Mouse (Mus musculus) cortical plate, adult 2 months (tissue): ENCODE measurements around the gene Acvr2a.

Experiments
- CTCF ChIP-seq: fragments of 200-500 bp; IDR thresholded peaks from 2 replicates; pipeline ENCODE4 v1.5.1; 2011; ENCODE audit warnings: mild to moderate bottlenecking, control low read depth, low read length; ENCODE audit not compliant: insufficient read depth; ENCODE audit errors: extremely low read depth
- POLR2A ChIP-seq: fragments of 200-500 bp; IDR thresholded peaks from 2 replicates; pipeline ENCODE4 v1.6.1; 2011; ENCODE audit warnings: mild to moderate bottlenecking, low read length, control low read depth; ENCODE audit not compliant: insufficient read depth; ENCODE audit errors: extremely low read depth

- TF ChIP-seq POLR2A, result no peak
- no peak for TF ChIP-seq CTCF
Observed at GRCm38 (mm10) chr2:48950252-48950315, 136.2 kb downstream of the Acvr2a start, which contains the start of gene Orc4.
